Mouse (Mus musculus): ENCODE measurements around the gene 4930507D05Rik. TPM values are rescaled to one million over a fixed set of nuclear protein-coding genes. Genes with fewer than 3 reads are reported as not detected.
A peak's percentile ranks its signal among the peaks of the same experiment; 100 is the strongest.
"Not testable (repeated sequence)": the region's sequence is repeated elsewhere in the genome, so short reads cannot be mapped to it uniquely, and the experiment has no call there.

4930507D05Rik gene
- total RNA-seq, 2 experiments from 2014 or later = 0.36 to 0.62 TPM

DNA sequence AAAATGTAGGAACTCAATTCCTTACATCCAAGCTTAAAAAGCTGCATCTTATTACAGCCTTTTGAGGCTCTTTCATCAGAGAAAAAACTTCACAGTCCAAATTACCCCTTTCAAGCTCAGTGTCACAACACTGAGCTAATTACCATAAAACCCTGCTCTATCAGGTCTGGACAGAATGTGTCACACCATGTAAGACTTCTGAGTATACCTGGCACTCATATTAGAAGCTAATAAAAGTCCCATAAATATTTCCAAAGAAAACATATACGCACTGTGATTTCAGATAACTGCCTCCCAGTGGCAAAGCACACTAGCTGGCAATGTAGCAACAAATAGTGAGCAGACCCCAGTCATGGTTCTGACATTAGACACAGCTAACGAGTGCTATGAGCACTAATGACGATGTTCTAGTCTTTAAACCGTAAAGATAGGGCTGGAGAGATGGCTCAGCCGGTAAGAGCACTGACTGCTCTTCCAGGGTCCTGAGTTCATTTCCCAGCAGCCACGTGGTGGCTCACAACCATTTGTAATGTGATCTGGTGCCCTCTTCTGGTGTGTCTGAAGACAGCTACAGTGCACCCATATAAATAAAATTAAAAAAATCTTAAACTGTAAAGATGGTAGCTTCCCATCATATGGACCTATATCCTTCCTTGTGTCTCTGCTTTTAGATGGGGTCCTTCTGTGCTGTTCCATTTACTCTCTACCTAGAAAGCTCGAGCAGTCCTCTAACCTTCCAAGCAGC lies 32.0 kb downstream of the 4930507D05Rik start:
- no peak for DNase-seq

DNA sequence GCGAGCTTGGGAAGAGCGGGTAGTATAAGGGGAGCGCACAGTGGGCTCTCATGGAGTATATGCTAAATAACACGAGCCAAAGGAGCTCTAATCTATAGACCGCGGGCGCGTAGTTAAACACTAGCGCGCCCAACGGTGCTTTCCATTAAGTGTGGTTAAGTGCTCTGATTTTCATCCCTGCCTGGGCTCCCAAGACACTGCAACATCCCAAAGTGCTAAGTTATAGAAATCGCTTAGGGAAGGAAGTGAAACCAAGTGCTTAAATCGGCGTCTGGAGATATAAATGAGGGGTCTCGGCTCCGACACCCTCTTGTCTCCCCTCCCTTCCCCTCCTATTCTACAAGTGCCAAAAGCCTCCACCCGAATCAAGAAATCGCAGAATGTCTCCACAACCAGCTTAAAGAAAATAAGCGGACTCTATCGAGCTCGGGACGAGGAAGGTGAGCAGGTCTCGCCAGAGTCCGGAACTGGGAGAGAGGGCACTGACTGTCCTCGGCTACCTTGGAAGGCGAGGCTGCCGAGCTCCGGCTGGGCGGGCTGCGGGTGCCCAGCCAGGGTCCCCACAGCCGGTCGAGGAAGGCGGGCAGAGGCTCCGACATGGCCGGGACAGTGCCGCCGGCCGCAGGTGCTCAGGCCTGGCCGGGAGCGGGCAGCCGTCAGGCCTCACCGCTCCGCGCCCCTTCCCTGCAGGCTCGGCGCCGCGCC lies 36.7 kb downstream of the 4930507D05Rik start:
- no peak for DNase-seq

DNA sequence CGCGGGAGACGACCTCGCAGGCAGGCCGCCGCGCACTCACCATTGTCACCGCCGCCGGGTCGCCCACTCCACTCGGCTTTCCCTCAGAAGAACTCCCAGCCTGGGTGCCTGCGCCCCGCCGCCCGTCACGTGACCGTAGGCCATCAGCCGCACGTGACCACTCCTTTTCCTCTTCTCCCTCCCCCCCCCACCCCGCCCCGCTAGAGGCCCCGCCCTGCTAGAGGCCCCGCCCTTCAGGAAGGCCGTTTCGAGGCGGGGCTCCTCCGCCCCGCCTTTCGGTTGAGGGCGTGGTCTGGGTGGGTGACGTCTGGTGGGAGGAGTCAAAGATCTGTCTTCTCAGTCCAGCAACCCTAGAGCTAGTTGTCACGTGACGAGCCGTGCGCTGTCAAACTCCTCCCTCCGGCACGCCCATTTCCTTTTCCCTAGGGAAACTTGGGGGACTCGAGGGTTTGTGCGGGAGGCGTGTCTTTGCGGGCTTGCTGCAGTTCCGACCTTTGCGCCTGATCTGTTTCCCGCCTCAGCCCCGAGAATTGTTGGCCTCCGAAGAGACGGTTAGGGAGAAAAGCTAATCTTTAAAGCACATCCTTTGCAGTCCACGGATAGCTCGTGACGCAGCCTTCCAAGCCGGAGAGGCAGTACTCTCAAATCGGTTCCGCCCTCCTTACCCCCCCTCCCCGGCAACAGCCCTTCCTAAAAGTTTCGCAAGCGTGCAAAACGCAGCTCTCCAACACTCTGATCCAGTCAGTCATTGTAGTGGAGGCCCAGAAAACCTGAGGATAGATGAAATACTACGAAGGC lies 37.5 kb downstream of the 4930507D05Rik start, which contains the start of gene Vps26a:
Gene Vps26a, minus strand, starts transcription at position 188 of the 798 bp plus-strand sequence.
- peak; percentile 99 for DNase-seq

DNA sequence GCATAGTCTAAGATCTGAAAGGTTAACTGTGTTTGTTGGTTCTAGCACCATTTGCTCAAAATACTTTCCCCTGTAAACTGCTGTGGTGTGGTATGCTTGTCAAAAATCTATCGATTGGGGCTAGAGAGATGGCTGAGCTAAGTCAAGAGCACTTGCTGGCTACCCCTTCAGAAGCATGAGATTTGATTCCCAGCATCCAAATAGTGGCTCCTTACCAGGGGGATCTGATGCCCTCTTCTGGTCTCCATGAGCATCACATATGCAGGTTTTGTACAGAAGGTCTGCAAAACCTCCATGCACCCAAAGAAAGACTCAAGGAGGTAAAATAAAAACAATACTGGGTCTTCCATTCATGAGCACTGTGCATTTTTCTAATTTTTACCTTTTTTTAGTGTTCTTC lies 39.0 kb downstream of the 4930507D05Rik start:
- DNase-seq = peak; percentile 60

DNA sequence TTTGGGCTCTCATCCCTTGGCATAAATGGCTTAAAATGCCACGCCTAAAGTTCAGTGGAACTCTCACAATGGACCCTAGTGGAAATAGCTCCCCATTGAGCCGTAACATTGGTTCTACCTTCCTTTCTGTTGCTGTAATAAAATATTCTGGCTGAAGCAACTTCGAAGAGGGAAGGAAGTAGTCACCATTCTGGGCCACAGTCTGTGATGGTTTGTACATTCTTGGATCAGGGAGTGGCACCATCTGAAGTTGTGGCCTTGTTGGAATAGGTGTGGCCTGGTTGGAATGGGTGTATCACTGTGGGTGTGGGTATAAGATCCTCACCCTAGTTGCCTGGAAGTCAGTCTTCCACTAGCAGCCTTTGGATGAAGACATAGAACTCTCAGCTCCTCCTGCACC lies 42.4 kb downstream of the 4930507D05Rik start:
- not testable (repeated sequence) for DNase-seq

DNA sequence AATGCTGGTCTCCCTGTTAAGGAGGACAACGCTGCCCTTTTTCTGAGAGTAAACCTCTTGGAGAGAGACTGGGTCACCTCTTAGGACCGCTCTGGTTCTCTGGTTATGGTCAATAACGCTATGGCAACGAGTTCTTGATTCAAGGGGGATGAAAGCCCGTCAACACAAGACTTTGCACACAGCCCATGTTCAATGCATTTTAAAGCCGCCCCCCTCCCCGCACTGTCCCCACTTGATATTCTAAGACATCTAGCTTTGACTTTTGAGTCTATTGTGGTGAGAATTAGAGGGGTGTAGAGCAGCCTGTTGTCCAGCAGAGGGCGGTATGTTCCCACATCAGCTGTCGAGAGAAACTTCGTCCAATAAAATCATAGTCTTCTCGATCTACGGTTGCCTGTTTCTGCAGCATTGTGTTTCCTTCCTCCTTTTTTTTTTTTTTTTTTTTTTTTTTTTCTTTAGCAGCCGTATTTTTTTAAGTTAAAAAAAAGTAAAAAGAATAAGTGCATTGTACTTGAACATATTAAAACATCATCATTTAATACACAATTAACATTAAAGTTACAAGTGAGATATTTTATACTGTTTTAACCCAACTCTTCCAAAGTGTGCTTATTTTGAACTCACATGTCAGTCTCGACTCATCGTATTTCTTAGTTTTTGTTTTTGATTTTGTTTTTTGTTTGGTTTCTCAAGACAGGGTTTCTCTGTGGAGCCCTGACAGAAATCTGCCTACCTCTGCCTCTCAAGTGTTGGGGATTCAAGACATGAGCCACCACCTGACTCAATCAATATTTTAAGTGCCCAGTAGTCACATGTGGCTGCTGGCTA lies 51.0 kb downstream of the 4930507D05Rik start:
- DNase-seq = peak; percentile 71

Other genes with a start within 250 kb of the 4930507D05Rik start
- gene Tspan15, start 218.2 kb upstream of the 4930507D05Rik start, total RNA-seq (2021) = 10 to 100 TPM; 10.1 to 10.3 TPM
- not detected for gene Tacr2, start 197.1 kb upstream of the 4930507D05Rik start, total RNA-seq (2021)
- 100 to 1,000 TPM; 235 to 242 TPM for gene Hk1, start 69.6 kb upstream of the 4930507D05Rik start, total RNA-seq (2021)
- not detected for gene Hkdc1, start 27.0 kb upstream of the 4930507D05Rik start, total RNA-seq (2021)
- gene Supv3l1, start 249 bp downstream of the 4930507D05Rik start, total RNA-seq (2021) = 10 to 100 TPM; 39.2 to 40.7 TPM
- gene Vps26a, start 37.3 kb downstream of the 4930507D05Rik start, total RNA-seq (2021) = 10 to 100 TPM; 50.9 to 53.0 TPM
- gene Srgn, start 78.0 kb downstream of the 4930507D05Rik start, total RNA-seq (2021) = 10 to 100 TPM; 16.9 to 18.4 TPM
- 10 to 100 TPM; 31.6 to 34.5 TPM for gene Kif1bp, start 129.0 kb downstream of the 4930507D05Rik start, total RNA-seq (2021)
- 10 to 100 TPM; 43.8 to 46.1 TPM for gene Ddx21, start 152.8 kb downstream of the 4930507D05Rik start, total RNA-seq (2021)
- gene Ddx50, start 201.7 kb downstream of the 4930507D05Rik start, total RNA-seq (2021) = 10 to 100 TPM; 95.4 to 99.6 TPM

Measured in heart, postnatal 4 days (tissue).